Mouse (Mus musculus) urinary bladder, postnatal 0 days (tissue): ENCODE results near the gene Gm3317. TPM values are rescaled to one million over a fixed set of nuclear protein-coding genes. Genes with fewer than 3 reads are reported as not detected.

Experiments
- polyA plus RNA-seq: library from polyadenylated mRNA; unstranded; fragments of >200 nt; fragmentation: Nextera tagmentation; extraction: Ambion mirVana; gene quantifications from 2 replicates; pipeline ENCODE4 v1.2.1, GENCODE M21; 2015

The Gm3317 gene
- polyA plus RNA-seq: not detected in 2 replicates

DNA sequence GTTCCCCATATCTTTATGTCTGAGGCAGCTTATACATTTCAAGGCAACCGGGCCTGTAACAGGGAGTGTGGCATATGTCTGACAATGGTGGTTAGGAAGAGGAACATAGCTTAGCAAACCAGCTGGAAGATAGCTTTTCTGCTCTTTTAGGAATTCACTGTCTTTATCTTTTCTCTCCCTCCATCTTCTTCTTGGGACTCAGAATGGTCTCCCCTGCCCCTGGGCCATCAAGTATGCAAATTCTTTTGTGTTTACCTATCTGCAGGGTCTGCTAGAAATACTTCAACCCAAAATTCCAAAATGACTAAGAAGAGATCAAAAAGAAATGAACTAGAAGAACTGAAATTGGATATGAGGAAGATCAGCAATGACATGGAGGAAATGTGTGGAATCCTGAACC lies at the start of gene Gm3317:
TSS of gene Gm3317 (plus strand) at position 301 of the 400 bp plus-strand sequence.

DNA sequence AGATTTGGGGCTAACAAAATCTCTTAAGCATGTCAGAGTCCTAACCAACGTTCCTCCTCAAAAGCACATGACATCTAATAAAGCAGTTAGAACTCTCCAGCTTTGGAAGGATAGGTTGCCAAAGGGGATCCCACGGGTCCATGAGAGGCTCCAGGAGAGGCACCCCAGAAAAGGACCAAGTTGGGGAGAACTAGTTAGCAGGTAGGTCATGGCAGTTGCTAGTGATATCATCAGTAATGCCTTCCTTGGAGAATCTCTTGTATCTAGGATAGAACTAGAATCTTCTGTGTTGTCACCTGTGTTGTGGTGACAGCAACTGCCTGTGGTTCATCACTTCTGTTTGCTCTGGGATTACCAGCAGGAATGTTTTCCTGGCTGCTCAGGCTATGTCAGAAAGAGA lies 33.1 kb upstream of the Gm3317 start, which contains the start of gene Gm8279:
TSS of gene Gm8279 (plus strand) at position 301 of the 400 bp plus-strand sequence.

DNA sequence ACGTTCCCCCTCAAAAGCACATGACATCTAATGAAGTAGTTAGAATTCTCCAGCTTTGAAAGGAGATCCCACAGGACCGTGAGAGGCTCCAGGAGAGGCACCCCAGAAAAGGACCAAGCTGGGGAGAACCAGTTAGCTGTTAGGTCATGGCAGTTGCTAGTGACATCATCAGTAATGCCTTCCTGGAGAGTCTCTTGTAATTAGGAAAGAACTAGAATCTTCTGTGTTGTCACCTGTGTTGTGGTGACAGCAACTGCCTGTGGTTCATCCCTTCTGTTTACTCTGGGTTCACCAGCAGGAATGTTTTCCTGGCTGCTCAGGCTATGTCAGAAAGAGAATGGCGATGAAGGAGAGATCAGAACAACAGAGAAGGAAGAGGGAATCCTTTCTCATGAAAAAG lies 21.2 kb downstream of the Gm3317 start, which contains the start of gene Gm8271:
TSS of gene Gm8271 (plus strand) at position 301 of the 400 bp plus-strand sequence.

Other genes with a start within 250 kb of the Gm3317 start
- not detected in 2 replicates for gene Gm8297, start 180.6 kb upstream of the Gm3317 start, polyA plus RNA-seq
- gene Gm3298, start 148.6 kb upstream of the Gm3317 start, polyA plus RNA-seq: not detected in 2 replicates
- not detected in 2 replicates for gene 4930555G01Rik, start 113.9 kb upstream of the Gm3317 start, polyA plus RNA-seq
- 0.75 TPM in 1 of 2 replicates, not detected in the other for gene Gm8281, start 93.5 kb upstream of the Gm3317 start, polyA plus RNA-seq
- gene Gm8279, start 33.0 kb upstream of the Gm3317 start, polyA plus RNA-seq: not detected in 2 replicates
- not detected in 2 replicates for gene Gm8271, start 21.3 kb downstream of the Gm3317 start, polyA plus RNA-seq
- not detected in 2 replicates for gene Gm3526, start 96.0 kb downstream of the Gm3317 start, polyA plus RNA-seq
- not detected in 2 replicates for gene Gm3542, start 170.4 kb downstream of the Gm3317 start, polyA plus RNA-seq
- gene Gm3500, start 224.5 kb downstream of the Gm3317 start, polyA plus RNA-seq: not detected in 2 replicates